Mouse (Mus musculus) forebrain, embryonic 14.5 days (tissue): ENCODE measurements at regions not wholly inside any gene's neighbourhood (a gene's known extent, or its start where the extent isn't known, plus 50 kb on each side); places are given as distances from the start of the nearest gene placed in this dataset.
A peak's percentile ranks its signal among the peaks of the same experiment; 100 is the strongest.
"Not testable (repeated sequence)": the region's sequence is repeated elsewhere in the genome, so short reads cannot be mapped to it uniquely, and the experiment has no call there.

ENCODE experiments used
- ATAC-seq: fragments of 200-750 bp; cut with Nextera tagmentation; 2 replicates; pipeline ENCODE4 v1.8.0; 2017; ENCODE audit warnings: mild to moderate bottlenecking, moderate library complexity
- DNase-seq: peaks from one replicate; pipeline ENCODE4 v3.0.0-alpha.2; 2015; ENCODE audit warnings: low spot score
- H3K27ac ChIP-seq: fragments of 300-500 bp; sonication (generic); 2 replicates; pipeline ENCODE4 v1.5.1; 2014; ENCODE audit warnings: low read depth, mild to moderate bottlenecking, control low read depth, low read length, moderate library complexity
- H3K27me3 ChIP-seq: fragments of 300-500 bp; sonication (generic); replicated peaks from 2 replicates; pipeline ENCODE4 v1.6.1; 2014; ENCODE audit warnings: low read length, control low read depth, mixed read lengths; ENCODE audit not compliant: control insufficient read depth, insufficient read depth
- H3K36me3 ChIP-seq: fragments of 300-500 bp; sonication (generic); 2 replicates; pipeline ENCODE4 v1.6.1; 2014; ENCODE audit warnings: low read length, control low read depth; ENCODE audit not compliant: control insufficient read depth, insufficient read depth
- H3K4me1 ChIP-seq: fragments of 300-500 bp; sonication (generic); 2 replicates; pipeline ENCODE4 v1.6.1; 2014; ENCODE audit warnings: antibody characterized with exemption, low read length, control low read depth; ENCODE audit not compliant: control insufficient read depth, insufficient read depth
- H3K4me2 ChIP-seq: fragments of 300-500 bp; sonication (generic); 2 replicates; pipeline ENCODE4 v1.6.1; 2014; ENCODE audit warnings: mild to moderate bottlenecking, control low read depth, low read length
- H3K4me3 ChIP-seq: fragments of 300-500 bp; sonication (generic); 2 replicates; pipeline ENCODE4 v1.5.1; 2014; ENCODE audit warnings: low read depth, low read length, control low read depth
- H3K9ac ChIP-seq: fragments of 300-500 bp; sonication (generic); 2 replicates; pipeline ENCODE4 v1.6.1; 2014; ENCODE audit warnings: mild to moderate bottlenecking, low read length, control low read depth, moderate library complexity
- H3K9me3 ChIP-seq: fragments of 300-500 bp; sonication (generic); replicated peaks from 2 replicates; pipeline ENCODE4 v1.6.1; 2016; ENCODE audit warnings: low read length, control low read depth, mixed read lengths; ENCODE audit not compliant: control insufficient read depth
- WGBS: fragments of 180-500 bp; shearing (Covaris S2); extraction: QIAGEN DNeasy Blood & Tissue Kit; methylation state at CpG from one replicate; pipeline ENCODE4 v1.1.7; 2014; 5-methylcytosine and 5-hydroxymethylcytosine counted together

GRCm38 (mm10) chr11:42928916-42929315 lies 106.6 kb upstream of the Gm9972 start:
- H3K36me3 ChIP-seq = no peaks in the 10 kb centered on the region
- no peaks in the 10 kb centered on the region for H3K27me3 ChIP-seq
- no peak for ATAC-seq
- no peak overlapping the region for H3K9ac ChIP-seq
- H3K4me3 ChIP-seq = no peak overlapping the region
- 67% methylated on average over 3 of the region's 3 CpGs for WGBS
- H3K4me1 ChIP-seq = no peaks in the 10 kb centered on the region
- peak; percentile 41 for DNase-seq
- H3K9me3 ChIP-seq = no peaks in the 10 kb centered on the region
- H3K27ac ChIP-seq = no peak overlapping the region
- no peak overlapping the region for H3K4me2 ChIP-seq

GRCm38 (mm10) chr11:42939271-42939670 lies 96.3 kb upstream of the Gm9972 start:
- H3K4me3 ChIP-seq, H3K9me3 ChIP-seq, H3K9ac ChIP-seq, ATAC-seq, H3K27me3 ChIP-seq, H3K27ac ChIP-seq, H3K4me1 ChIP-seq, H3K36me3 ChIP-seq, H3K4me2 ChIP-seq: not testable (repeated sequence)
- DNase-seq = peak; percentile 14
- WGBS = 87% methylated on average over 4 of the region's 4 CpGs

GRCm38 (mm10) chr11:42941561-42941960 lies 94.0 kb upstream of the Gm9972 start:
- Histone ChIP-seq H3K27me3 (no peaks in the 10 kb centered on the region), H3K4me3 (no peak overlapping the region), H3K4me2 (no peak overlapping the region), H3K9me3 (no peaks in the 10 kb centered on the region), H3K4me1 (no peaks in the 10 kb centered on the region), H3K27ac (no peak overlapping the region), H3K9ac (no peak overlapping the region), H3K36me3 (no peaks in the 10 kb centered on the region)
- 93% methylated on average over 3 of the region's 3 CpGs for WGBS
- no peak for DNase-seq
- no peak for ATAC-seq

GRCm38 (mm10) chr11:42942284-42942683 lies 93.3 kb upstream of the Gm9972 start:
- Histone ChIP-seq H3K4me3 (no peak overlapping the region), H3K27me3 (no peaks in the 10 kb centered on the region), H3K9me3 (no peaks in the 10 kb centered on the region), H3K36me3 (no peaks in the 10 kb centered on the region), H3K4me2 (no peak overlapping the region), H3K9ac (no peak overlapping the region), H3K27ac (no peak overlapping the region), H3K4me1 (no peaks in the 10 kb centered on the region)
- DNase-seq = no peak
- ATAC-seq = no peak
- 88% methylated on average over 3 of the region's 3 CpGs for WGBS

- H3K4me3 ChIP-seq = no peak overlapping the region
- no peak overlapping the region for H3K27ac ChIP-seq
- no peaks in the 10 kb centered on the region for H3K9me3 ChIP-seq
- DNase-seq = no peak
- 86% methylated on average over 3 of the region's 3 CpGs for WGBS
- no peak for ATAC-seq
- no peak overlapping the region for H3K4me2 ChIP-seq
- no peaks in the 10 kb centered on the region for H3K27me3 ChIP-seq
- no peaks in the 10 kb centered on the region for H3K4me1 ChIP-seq
- no peak overlapping the region for H3K9ac ChIP-seq
- H3K36me3 ChIP-seq = no peaks in the 10 kb centered on the region
Measured at GRCm38 (mm10) chr11:42944573-42944972, 91.0 kb upstream of the Gm9972 start.

DNA sequence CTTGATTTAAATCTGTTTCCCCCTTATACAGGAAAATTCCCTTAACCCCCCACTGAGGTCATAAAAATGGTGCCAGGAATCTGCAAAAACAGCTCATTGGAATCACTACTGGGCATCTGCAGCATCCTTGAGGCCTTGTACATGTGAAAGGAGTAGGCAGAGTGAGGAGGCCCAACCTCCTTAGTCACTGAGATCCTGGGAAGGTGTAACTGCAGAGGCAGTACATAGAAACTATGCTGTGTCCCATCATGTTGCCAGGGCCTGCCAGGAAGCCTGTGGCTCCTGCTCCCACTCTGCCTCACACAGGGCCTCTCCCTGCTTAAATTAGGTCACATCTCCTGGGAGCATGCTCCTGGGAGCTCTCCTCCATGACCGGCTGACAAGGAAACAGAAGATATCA lies 85.7 kb upstream of the Gm9972 start:
- Histone ChIP-seq H3K9me3 (no peaks in the 10 kb centered on the region), H3K9ac (no peak overlapping the region), H3K27me3 (no peaks in the 10 kb centered on the region), H3K36me3 (no peaks in the 10 kb centered on the region), H3K4me2 (no peak overlapping the region), H3K4me1 (no peaks in the 10 kb centered on the region), H3K27ac (no peak overlapping the region), H3K4me3 (no peak overlapping the region)
- 93% methylated on average over 1 of the region's 1 CpGs for WGBS
- ATAC-seq (no peak), DNase-seq (no peak)

DNA sequence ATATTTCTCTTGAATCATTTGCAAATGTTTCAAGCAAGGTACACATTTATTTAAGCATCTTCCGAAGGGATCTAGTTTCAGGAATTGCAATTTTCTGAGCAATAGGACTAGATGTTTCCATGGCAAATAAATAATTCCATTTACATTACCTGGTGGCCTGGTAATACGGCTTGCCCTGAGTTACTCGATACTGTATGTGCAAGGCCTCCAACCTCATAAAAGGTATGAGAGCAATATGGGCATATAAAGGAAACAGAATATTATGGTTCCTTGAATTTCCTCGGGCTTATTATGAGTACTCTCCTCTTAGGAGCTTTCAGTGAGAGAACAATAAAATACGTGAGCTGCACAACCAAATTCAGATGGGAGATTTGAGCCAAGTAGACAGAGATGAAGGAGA lies 81.4 kb upstream of the Gm9972 start:
- 79% methylated on average over 5 of the region's 5 CpGs for WGBS
- ATAC-seq (no peak), DNase-seq (no peak)
- Histone ChIP-seq H3K27me3 (no peaks in the 10 kb centered on the region), H3K4me2 (no peak overlapping the region), H3K9ac (no peak overlapping the region), H3K36me3 (no peaks in the 10 kb centered on the region), H3K27ac (no peak overlapping the region), H3K4me3 (no peak overlapping the region), H3K9me3 (no peaks in the 10 kb centered on the region), H3K4me1 (no peaks in the 10 kb centered on the region)

DNA sequence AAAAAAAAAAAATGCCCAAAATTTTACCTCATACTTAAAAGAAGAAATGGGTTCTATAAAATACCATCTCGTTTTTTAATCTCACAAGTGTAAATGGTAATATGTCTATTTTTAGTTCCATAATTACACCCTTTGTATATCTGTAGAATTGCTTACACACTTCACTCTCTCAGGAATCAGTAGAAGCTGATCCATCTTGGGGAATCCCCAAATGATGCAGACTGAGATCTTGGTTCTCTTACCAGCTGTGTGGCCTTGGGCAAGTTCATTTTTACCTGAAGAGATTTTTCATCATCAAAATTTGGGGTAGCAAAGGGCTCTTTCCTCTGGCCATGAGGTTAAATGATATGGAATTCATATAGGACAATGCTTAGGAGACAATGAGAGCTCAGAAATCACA lies 69.8 kb upstream of the Gm9972 start:
- no peak overlapping the region for H3K4me3 ChIP-seq
- H3K9me3 ChIP-seq = no peaks in the 10 kb centered on the region
- DNase-seq (no peak), ATAC-seq (no peak)
- no peaks in the 10 kb centered on the region for H3K27me3 ChIP-seq
- no peak overlapping the region for H3K27ac ChIP-seq
- H3K9ac ChIP-seq = no peak overlapping the region
- H3K4me2 ChIP-seq = no peak overlapping the region
- no peaks in the 10 kb centered on the region for H3K36me3 ChIP-seq
- WGBS = 79% methylated on average over 1 of the region's 1 CpGs
- H3K4me1 ChIP-seq = no peaks in the 10 kb centered on the region

- ATAC-seq = peak; percentile 37; the same call in 1 of the 2 replicates
- Histone ChIP-seq H3K4me1 (no peaks in the 10 kb centered on the region), H3K36me3 (no peaks in the 10 kb centered on the region), H3K9ac (no peak overlapping the region), H3K4me3 (no peak overlapping the region), H3K27ac (no peak overlapping the region), H3K4me2 (no peak overlapping the region), H3K27me3 (no peaks in the 10 kb centered on the region), H3K9me3 (no peaks in the 10 kb centered on the region)
- DNase-seq = peak; percentile 17
- 37% methylated on average over 2 of the region's 2 CpGs for WGBS
Measured at GRCm38 (mm10) chr11:42978245-42978644, 57.3 kb upstream of the Gm9972 start.
